Mouse (Mus musculus) neural tube, embryonic 10.5 days (tissue): ENCODE results near the gene Exosc9.

Experiments used
- DNase-seq: peaks from one replicate; pipeline ENCODE4 v3.0.0-alpha.2; 2017; ENCODE audit warnings: low spot score; ENCODE audit errors: extremely low spot score

The Exosc9 gene

DNA sequence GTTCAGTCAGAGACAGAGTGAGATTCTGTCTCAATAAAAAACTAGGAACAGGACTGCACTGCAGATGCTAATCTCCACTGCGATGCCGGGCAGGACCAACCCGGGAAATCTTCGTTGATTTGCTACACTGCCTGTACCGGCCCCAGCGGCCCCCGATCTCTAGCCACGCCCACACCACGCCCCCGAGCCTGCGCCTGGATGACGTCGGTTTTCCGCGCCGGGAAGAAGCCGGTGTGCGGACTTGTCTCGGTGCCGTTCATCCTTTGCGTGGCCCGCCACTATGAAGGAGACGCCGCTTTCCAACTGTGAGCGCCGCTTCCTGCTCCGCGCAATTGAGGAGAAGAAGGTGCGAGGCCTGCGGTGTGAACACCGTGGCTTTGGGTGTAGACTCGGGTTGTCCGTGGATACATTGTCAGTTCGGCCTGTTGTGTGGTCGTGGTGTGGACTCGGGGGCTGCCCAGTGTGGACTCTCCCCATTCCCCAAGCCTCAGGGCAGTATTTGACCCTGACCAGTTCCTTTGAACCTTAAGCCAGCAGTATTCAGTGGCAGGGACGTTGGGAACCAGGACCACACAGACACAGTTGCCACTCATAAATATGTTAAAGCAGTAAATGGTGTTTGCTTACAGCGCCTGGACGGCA lies at the start of gene Exosc9:
Exosc9 (plus strand) TSS at position 201 of the 642 bp plus-strand sequence.
- peak; percentile 98 for DNase-seq

DNA sequence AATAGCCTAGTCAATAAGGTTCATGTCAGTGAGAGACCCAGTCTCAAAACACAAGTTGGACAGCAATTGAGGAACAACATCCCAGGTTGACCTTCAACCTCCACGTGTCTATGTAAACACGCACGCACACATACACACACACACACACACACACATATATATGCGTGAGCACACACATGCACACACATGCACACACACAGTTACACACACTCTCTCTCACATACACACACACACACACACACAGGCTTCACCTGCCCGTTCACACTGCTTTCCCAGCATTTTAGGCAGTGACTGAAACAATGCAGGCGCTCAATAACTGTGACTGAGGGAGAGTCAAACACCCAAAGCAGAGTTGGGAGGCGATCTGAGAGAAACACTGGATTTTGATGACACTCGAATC lies 47.1 kb upstream of the Exosc9 start:
- no peak for DNase-seq

DNA sequence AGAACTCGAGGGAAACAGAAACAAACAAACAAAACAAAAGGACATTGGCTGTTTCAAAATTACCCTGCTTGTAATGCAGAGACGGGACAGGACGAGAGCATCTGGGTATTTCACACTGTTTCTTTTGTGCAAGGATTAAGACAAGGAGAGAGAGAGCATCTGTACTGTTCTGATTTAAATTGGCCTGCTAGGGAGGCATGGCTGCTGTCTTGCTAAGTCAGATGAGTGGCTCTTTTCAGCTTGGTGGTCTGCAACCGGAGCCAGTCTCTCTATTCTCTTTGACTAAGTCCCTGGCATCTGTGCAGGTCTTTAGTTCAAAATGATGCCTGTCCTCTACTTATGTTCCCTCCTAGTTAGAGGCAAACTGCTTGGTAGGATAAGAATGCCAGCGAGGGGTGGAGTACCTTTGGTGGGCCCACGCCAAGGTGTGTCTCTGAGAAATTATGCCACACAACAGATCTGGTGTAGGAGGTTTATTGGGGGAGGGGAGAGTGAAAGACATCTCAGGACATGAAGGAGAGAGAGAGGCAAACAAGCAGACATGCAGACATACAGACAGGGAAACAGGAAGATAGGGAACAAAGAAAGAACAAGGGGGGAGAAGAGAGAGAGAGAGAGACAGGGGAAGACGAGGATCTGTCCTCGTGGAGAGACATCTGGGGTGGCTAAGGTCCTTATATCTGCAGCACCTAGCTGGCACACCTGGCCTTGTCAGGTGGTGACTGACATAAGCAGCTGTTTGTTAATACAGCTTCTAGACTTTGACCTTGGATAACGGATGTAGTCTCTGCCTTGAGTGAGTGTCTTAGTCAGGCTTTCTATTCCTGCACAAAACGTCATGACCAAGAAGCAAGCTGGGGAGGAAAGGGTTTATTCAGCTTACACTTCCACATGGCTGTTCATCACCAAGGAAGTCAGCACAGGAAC lies 46.3 kb upstream of the Exosc9 start:
- DNase-seq = no peak

DNA sequence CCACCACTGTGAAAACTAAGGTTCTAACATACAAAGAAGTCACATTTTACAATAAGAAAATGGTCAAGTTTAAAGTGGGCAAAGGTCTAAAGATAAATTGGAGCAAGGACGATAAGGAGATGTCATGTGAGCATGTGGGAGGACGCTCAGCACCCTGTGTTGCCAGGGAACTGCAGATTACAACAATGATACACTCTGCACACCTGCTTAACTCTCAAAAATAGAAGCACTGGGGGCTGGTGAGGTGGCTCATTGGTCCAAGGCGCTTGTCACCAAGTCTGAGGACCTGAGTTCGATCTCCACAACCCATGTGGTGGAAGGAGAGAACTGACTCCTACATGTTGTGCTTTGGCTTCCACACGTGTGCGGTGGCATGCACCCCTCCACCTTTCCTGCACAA lies 40.9 kb upstream of the Exosc9 start:
- no peak for DNase-seq

DNA sequence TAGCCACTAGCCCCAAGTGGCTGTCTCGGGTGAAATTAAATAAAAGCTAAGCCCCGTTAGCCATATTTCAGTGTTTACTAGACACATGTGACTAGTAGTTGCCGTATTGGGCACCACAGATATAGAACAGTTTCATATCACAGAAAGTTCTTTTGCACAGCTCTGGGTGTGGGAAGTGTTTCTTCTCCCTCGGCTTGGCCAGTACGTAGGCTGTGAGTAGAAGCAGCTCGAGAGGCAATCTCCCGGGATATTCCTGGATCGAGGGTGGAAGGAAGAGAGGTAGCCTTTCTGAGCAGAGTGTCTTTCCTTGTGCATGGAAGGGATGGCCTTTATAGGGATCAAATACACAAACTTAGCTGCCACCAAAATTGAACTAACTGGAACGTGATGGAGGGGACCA lies 36.2 kb upstream of the Exosc9 start:
- no peak for DNase-seq

DNA sequence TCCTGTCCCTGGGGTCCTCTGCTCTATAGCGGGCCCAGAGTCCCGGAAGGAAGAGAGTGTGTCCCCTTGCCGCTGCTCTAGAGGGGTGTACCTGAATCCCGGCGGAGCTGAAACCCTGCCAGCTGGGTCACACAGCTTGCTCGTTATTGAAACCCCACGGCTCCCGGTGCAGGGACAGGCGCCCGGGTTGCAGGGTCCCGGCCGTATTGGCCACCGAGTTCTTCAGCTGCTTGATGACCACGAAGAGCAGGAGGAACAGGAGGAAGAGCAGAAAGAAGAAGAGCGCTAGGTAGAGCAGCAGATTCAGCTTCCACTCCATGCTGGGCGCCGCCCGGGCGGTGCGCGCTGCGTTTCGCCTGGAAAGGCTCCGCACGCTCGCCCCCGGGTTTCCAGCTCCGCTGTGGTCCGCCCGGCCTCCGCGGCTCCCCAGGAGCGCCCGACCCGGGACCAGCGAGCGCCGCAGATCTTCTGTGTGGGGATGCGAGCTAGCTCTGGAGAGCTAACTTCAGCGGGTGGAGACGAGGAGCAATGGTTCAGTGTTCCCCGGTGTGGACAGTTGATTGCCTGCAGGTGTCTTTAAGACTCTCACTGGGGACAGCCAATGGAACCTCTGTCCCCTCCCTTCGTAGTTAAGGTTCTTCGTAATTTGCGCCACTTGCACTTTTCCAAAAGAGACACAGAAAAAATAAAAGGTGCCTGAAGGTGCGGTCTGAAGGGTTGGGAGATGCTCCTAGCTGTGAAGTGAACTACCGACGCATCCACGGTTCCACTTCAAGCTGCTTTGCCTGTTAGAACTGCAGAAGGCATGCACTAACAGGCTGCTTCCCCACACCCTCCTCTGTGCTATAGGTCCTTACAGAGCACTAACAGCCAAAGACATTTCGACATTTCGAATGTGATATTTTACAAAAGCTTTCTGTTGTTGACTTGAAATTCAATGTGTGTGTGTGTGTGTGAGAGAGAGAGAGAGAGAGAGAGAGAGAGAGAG lies 31.0 kb upstream of the Exosc9 start, which contains the start of gene Gm11549:
Gm11549 (minus strand) TSS at position 741 of the 988 bp plus-strand sequence.
- DNase-seq = peak; percentile 60

DNA sequence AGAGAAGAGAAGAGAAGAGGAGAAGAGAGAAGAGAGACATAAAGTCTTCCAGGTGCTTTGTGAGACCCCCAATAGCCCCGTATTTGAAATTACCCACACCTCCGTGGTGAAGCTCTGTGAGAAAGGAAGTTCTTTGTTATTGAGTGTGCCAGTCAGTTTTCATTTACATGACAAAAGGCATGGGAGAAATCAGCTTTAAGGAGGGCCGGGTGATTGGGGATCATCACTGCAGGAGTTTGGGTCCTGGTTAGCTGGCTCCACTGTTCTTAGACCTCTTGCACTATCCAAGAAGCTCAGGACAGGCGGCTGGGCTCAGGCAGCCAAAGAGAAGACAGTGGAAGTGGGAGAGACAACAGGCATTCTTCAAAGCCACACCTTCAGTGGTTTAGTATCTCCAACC lies 30.3 kb upstream of the Exosc9 start:
- no peak for DNase-seq

DNA sequence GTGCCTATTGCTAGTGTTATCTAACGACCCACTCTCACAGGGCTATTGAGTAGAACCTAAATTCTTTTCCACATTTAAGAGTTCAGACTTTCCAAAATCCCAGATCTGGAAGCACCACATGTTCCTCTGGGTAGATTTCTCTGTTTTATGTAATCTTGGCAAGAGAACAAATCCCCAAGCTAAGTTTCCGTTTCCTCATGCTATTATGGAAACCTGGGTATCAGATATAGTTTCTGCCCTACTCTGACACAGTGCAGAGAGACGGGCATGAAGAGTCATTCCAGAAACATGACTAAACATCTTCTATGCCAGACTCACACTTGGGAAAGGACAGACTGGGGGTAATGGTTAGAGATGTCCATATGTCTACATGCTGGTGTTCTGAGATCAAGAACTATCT lies 27.9 kb upstream of the Exosc9 start:
- no peak for DNase-seq

DNA sequence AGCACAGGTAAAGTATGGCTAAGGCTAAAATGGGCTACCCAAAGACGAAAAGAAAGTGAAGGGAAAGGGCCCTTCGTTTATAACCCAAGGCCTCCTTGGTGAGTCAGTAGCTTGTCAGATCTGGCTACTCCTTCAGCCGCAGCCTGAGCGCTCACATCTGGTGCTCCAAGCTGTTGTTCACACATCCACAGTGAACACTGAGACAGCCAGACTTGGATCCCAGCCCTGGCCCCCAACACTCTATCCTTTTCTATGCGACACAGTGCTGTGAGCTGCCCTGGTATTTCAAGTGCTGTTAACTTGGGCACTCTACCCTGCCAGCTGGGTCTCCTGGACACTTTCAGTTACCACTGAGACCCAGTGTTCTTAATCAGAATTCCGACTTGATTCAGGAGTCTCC lies 22.1 kb upstream of the Exosc9 start:
- no peak for DNase-seq

DNA sequence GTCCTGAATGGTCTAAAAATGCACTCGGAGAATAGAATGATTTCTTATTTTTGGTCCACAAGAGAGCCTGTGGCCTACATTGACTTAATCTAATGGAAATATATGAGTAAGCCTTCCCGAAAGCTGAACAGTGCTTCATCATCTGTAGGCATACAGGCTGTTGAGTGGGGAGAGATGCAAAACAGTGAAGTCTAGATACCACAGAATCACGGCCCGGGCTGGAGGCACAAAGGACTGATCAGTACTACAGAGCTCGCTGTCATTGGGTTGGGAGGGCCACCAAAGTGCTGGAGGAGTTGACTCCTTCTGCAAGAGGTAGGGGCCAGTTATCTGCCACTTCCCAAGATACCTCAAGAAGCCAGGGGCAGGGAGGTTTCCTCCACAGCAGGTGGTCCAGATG lies 21.6 kb upstream of the Exosc9 start:
- no peak for DNase-seq

DNA sequence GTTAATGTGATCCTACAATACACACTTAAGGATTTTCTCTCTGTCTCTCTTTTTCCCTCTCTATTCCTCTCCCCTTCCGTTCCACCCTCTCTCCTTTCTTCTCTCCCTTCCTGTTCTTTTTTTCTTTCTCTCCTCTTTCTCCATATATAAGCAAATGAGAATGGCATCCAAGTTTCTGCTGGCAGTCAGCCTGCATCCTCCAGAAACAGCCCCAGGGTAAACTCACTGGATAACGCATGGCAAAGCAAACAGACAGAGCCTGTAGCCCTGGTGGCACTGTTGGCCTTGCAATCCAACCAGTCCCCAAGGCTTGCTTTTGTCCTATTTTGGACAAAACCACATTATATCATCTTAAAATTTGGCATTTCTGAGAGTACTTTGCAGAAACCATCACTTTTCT lies 21.2 kb upstream of the Exosc9 start:
- DNase-seq = no peak

DNA sequence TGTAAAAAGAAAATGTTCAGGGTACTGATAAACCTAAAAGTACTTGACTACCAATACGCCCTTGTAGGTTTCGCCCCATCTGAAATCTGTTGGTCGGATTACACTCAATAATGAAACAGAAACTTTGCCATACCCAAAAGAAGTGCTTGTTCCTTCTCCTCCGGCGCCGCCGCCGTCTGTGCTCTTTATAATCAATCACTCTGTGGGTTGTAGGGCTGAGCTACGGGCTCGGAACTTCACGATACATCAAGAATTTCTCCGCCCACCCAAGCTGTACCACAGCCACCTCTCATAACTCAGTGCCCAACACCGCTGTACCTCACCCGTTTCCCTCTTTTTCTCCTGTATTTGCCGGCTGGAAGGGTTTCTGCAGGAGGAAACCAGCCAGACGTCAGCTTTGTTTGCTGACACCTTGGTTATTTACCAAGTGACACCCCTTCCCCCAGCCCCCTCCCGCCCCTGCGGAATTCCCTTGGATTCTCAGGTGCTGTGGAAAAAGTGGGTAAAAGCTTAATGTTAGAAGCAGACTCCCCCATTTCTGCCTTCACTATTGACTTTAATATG lies 20.3 kb upstream of the Exosc9 start:
- DNase-seq = peak; percentile 45

DNA sequence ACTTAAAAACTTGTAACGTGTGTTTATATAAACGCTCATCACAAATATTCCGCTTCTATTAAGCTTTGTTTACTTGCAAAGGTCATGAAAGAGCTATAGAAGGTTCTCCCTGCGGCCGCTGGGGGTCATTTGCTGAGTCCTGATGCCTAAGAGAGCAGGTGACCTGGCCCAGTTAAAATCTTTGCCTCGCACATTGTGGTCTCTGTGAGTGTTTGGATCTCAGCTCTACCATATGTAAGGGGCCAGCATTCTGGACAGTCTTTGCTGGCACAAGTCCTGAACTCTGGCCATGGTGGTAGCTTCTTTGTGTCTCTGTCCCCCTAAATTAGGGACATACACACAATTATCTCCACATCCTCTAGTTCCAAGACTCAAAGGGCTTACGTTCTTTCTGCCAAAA lies 19.7 kb upstream of the Exosc9 start:
- no peak for DNase-seq

DNA sequence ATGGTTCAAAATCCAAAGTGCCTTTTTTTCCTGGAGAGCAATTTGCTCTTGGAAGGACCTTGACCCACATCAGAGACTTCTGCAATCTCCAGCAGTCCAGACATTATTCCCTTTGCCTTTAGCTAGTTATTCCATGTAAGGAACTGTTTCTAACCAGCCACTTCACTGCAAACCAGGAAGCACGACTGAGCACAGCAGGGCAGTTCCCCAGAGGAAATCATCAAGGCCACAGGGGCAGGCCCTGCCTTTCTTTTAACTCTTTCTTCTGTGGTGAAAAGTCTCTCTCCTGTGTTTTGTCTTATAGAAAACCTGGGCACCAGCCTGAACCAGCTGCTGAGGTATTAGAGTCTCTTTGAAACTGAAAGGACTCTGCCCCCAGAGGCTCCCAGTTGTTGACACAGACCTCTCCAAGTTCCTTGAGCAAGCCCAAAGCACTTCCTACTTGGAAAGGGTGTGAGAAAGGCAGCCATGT lies 19.2 kb upstream of the Exosc9 start:
- no peak for DNase-seq

DNA sequence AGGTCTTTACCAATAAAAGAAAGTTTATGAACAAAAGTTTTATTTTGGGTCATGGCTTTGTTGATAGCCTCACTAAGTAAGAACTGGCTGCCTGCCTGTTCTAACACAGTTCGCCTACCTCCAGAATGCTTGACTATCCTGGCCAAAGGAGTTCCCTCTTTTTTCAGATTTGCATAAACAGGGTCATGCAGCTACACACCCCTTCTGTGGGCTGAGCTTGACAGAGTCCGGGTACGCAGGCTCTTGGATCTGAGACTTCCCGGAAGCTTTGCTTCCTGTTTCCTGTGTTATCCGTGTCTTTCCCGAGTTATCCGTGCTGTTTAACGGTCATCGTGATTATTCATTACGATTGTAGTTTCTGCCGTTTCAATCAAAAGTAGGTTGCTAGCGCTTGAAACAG lies 16.4 kb upstream of the Exosc9 start:
- DNase-seq = no peak

DNA sequence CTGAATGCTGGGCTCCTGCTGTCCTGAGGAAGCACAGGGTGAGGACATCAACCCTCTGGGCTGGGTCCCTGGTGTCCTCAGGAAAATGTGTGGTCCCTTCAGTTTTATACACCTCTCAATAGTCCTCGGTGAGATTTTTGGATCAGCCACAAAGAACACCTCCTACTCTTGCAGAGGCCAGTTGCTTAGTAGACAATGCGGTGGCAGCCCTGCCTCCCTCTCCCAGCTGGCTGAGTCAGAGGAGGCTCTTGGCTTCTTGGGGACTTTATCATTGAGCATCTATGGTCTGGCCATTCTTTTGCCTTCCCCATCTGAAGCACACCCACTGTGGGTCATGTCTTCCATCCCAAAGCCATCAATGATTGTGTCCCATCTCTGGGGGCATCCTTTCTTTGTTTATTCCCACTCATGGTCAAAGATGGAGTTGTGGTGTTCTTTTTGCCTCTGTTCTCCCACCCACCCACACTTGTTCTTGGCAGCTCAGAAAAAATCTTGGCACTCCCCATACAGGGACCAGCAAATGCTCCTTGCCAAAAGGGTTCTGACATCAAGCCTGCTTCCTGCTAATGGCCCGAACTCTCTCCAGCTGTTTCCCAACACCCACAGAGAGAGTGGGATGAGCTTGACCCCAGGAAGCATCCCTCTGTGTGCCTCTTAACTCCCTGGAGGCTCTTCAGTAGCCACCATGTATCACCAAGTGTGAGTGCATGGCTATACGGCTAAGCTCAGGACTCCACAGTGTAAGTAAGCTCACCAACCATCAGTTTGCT lies 14.5 kb upstream of the Exosc9 start:
- no peak for DNase-seq

DNA sequence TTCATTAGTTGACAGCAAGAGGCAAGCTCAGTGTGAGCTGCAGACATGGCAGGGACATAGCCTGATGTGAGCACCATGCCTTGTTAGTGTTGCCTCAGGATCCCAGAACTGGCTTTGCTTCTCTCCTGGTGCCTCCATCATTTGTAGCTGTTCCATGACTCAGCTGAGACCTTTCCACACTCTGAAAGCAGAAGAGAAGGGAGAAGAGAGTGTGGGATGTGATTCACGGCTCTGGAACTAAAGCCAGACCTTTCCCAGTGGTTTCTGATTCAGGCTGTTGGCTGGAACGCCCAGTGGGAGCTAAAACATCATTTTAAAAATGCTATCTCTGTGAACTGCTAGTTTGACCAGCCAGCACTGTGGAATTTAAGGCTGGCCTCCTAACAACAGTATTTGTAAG lies 11.7 kb upstream of the Exosc9 start:
- DNase-seq = no peak

DNA sequence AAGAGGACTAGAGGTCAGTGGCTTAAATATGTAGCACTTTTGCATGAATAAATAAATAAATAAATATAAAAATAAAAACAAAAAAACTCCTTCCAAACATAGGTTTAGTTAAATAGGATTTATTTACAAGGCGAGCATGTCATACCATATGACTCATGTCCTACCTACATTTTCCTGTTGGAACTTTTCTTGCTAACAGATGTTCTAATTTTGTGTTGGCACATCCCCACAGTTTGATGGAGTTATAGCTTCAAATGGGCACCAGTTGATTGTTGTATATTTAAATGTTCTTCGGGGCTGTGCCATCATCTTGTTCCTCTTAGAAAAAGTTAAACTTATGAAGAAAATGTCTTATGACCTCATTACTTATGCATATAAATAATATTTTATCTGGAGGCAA lies 11.0 kb upstream of the Exosc9 start:
- no peak for DNase-seq

DNA sequence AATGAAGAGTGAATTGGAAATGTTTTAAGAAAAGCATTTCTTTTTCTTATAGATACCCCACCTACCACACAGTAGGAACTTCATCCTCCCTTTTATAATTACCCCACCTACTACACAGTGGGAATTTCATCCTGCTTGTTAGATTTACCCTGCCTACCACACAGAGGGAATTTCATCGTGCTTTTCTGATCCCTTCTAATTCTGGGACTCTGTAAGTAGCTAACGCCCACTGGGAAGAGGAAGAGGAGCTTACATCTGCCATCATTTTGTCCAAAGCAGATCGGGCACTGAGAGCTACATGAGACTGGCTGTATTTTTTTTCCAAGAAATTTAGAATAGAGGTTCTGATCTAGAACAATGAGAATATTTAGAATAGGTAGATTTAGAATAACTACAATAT lies 7.4 kb upstream of the Exosc9 start:
- no peak for DNase-seq

DNA sequence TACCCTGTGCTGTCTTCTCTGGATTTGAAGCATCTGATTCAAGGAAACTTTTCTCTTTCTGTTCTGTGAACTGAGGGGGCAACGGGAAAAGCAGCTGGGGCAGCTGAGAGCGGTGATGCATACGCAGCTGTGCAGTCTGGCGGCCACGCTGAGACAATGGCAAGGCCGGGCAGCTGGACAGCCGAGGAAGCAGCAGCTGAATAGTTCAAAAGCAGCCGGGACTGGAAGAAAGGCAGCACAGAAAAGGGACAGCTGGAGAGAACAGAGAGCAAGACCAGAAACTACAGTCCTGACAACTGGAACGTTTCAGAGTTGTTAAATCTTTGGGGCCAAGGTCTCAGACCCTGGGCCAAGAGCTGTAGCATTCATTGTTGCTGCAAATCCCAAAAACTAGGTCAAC lies 1.1 kb upstream of the Exosc9 start:
- peak; percentile 55 for DNase-seq
